Mouse (Mus musculus) ES-E14 (cell line): ENCODE measurements at regions not wholly inside any gene's neighbourhood (a gene's known extent, or its start where the extent isn't known, plus 50 kb on each side); places are given as distances from the start of the nearest gene placed in this dataset.

Source experiments
- DNase-seq: peaks from one replicate; pipeline ENCODE4 v3.0.0-alpha.2; 2013; ENCODE audit warnings: low read depth, low spot score
- H3K27ac ChIP-seq: 2 replicates; pipeline ENCODE4 v1.5.1; 2012; ENCODE audit warnings: low read depth, mild to moderate bottlenecking, low read length, moderate library complexity, mixed read lengths; ENCODE audit not compliant: poor library complexity, insufficient read depth, severe bottlenecking
- H3K36me3 ChIP-seq: 2 replicates; pipeline ENCODE4 v1.6.1; 2012; ENCODE audit warnings: mild to moderate bottlenecking, low read length, moderate library complexity, mixed read lengths; ENCODE audit not compliant: control insufficient read depth, poor library complexity, insufficient read depth, severe bottlenecking
- H3K4me1 ChIP-seq, 2 experiments: fragments of 150-350 bp in 1 of 2; sonication (generic) in 1 of 2; 2 replicates each; pipeline ENCODE4 v1.6.1; 2012; ENCODE audit warnings: low read length in 2 of 2, mild to moderate bottlenecking in 1 of 2, mixed read lengths in 1 of 2; ENCODE audit not compliant: control insufficient read depth in 2 of 2, insufficient read depth in 2 of 2, poor library complexity in 1 of 2
- H3K4me3 ChIP-seq, 2 experiments: fragments of 150-350 bp in 1 of 2; sonication (generic) in 1 of 2; 2 replicates each; pipeline ENCODE4 v1.5.1; 2012; ENCODE audit warnings: low read length in 2 of 2, low read depth in 1 of 2, mild to moderate bottlenecking in 1 of 2, mixed read lengths in 1 of 2; ENCODE audit not compliant: insufficient read depth in 1 of 2, poor library complexity in 1 of 2, severe bottlenecking in 1 of 2
- H3K9ac ChIP-seq: 2 replicates; pipeline ENCODE4 v1.6.1; 2012; ENCODE audit warnings: low read depth, mild to moderate bottlenecking, low read length, mixed read lengths; ENCODE audit not compliant: poor library complexity, insufficient read depth, severe bottlenecking
- H3K9me3 ChIP-seq: fragments of 150-350 bp; sonication (generic); 2 replicates; pipeline ENCODE4 v1.6.1; 2012; ENCODE audit warnings: low read depth, mild to moderate bottlenecking, low read length; ENCODE audit not compliant: control insufficient read depth, insufficient read depth
- CHD2 ChIP-seq: IDR thresholded peaks from 2 replicates; pipeline ENCODE4 v1.6.1; 2014; ENCODE audit warnings: mild to moderate bottlenecking, low read depth, low read length, inconsistent platforms
- HCFC1 ChIP-seq: IDR thresholded peaks from 2 replicates; pipeline ENCODE4 v1.6.1; 2012; ENCODE audit warnings: low read length, inconsistent platforms, borderline replicate concordance; ENCODE audit not compliant: insufficient read depth
- MAFK ChIP-seq: IDR thresholded peaks from 2 replicates; pipeline ENCODE4 v1.6.1; 2014; ENCODE audit warnings: mild to moderate bottlenecking, low read depth, low read length, inconsistent platforms; ENCODE audit not compliant: insufficient read depth
- ZC3H11A ChIP-seq: IDR thresholded peaks from 2 replicates; pipeline ENCODE4 v1.6.1; 2012; ENCODE audit warnings: low read depth, mild to moderate bottlenecking, inconsistent platforms, low read length, borderline replicate concordance
- ZNF384 ChIP-seq: IDR thresholded peaks from 2 replicates; pipeline ENCODE4 v1.6.1; 2012; ENCODE audit warnings: low read depth, low read length, inconsistent platforms
- in situ Hi-C, 2 experiments: fragments of 600-800 bp; cut with MboI; formaldehyde crosslinking; loops; one replicate each; pipeline ENCODE4 v1.15.1; 2025; ENCODE audit warnings: low sequenced_read_pairs in 2 of 2, inconsistent platforms in 1 of 2; ENCODE audit not compliant: unreplicated experiment in 2 of 2

DNA sequence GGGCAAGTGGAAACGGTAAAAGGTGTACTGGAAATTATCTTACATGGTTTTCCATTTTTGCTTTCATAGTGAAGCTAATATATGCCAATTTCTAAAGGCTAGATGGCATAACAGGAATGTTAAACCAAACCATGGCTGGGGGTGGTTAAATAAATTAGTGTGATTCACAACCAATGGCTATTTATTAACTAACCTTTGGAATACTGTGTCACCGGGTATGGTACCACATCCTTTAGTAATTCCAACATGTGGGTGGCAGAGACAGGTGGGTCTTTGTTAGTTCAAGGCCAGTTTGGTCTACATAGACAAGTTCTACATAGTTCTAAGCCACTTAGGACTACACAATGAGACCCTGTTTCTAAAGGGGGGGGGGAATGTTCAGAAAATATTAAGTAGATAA lies 179.8 kb upstream of the Plxnc1 start:
- Histone ChIP-seq H3K27ac (no peak overlapping the region), H3K4me1 (no peaks in the 10 kb centered on the region), H3K4me3 (no peak overlapping the region), H3K9me3 (no peaks in the 10 kb centered on the region), H3K36me3 (no peaks in the 10 kb centered on the region), H3K9ac (no peak overlapping the region)
- in situ Hi-C loops, result no loop called here
- DNase-seq, result no peak
- TF ChIP-seq ZNF384, result no peak
- TF ChIP-seq ZC3H11A, result no peak
- TF ChIP-seq CHD2, result no peak
- no peak for TF ChIP-seq HCFC1
- no peak for TF ChIP-seq MAFK

DNA sequence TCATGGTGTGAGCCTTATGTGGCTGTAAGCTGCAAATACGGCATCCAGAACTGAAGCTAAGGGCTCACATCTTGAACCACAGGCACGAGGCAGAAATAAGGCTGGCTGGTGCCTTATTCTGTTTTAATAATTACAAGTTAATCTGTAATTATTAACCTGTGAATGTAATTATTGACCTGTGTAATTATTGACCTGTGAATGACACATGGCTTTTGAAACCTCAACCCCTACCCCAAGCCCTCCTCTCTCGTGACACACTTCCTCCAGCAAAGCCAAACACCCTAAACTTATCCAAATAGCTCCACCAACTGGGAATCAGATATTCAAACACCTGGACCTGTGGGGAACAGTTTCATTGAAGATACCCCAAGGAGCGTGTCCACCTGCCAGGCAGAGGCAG lies 175.4 kb upstream of the Plxnc1 start:
- Histone ChIP-seq H3K9ac (no peak overlapping the region), H3K27ac (no peak overlapping the region), H3K9me3 (no peaks in the 10 kb centered on the region), H3K4me1 (peaks cover 0 to 3% of the 10 kb centered on the region in 2 experiments; a peak in 2 of 4 replicates), H3K4me3 (no peak overlapping the region), H3K36me3 (no peaks in the 10 kb centered on the region)
- in situ Hi-C loops, result no loop called here
- no peak for DNase-seq
- TF ChIP-seq ZNF384 (no peak), CHD2 (no peak), HCFC1 (no peak), MAFK (no peak), ZC3H11A (no peak)

DNA sequence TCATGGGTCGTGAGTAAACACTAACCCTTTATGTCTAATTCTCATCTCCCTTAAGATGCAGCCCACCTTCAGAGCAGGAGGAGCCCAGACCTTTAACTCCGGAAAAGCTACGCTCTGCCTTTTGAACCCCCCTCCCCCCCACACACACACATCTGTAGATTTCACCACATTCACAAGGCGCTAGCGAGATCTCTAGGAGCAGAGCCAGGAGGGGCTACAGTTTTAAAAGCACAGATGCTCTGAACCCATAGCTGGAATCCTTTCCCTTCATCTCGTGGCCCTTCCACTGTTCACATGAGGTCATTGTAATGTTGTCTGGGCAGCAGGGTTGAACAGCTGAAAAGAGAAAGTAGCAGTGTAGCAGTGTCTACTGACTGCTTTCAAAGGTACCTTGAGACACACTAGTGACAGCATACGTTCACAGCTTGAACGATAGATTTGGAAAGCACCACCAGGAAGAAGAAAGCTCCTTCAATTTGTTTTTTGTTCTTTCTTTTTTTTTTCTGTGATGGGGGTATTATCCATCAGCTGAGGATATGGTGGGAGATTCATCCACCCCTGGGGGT lies 174.2 kb upstream of the Plxnc1 start:
- TF ChIP-seq ZNF384 (no peak), MAFK (no peak), ZC3H11A (no peak), HCFC1 (no peak), CHD2 (no peak)
- no peak for DNase-seq
- H3K9ac ChIP-seq, result no peak overlapping the region
- no peaks in the 10 kb centered on the region for H3K36me3 ChIP-seq
- no peak overlapping the region for H3K4me3 ChIP-seq
- H3K4me1 ChIP-seq, result peaks cover 0 to 3% of the 10 kb centered on the region in 2 experiments; a peak in 2 of 4 replicates
- H3K27ac ChIP-seq, result no peak overlapping the region
- H3K9me3 ChIP-seq, result no peaks in the 10 kb centered on the region
- in situ Hi-C loops, result no loop called here

DNA sequence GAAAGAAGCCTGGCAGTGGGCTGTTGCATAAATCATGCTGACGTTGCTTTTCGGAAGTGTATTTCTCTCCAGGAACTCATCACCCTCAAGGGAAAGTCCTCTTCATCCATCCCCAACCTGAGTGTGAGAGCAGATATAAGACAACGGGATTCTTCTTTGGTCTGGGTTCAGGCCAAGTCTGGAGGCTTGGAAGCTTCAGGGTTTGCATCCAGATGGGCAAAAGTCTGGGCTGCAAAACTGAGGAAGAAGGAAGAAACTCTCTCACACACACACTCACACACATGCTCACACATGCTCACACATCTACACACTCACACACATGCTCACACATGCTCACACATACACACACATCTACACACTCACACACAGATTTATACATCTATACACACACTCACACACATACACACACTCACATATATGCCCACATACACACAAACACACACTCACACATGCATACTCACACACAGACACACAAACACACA lies 173.1 kb upstream of the Plxnc1 start:
- Histone ChIP-seq H3K27ac (no peak overlapping the region), H3K36me3 (no peaks in the 10 kb centered on the region), H3K4me3 (no peak overlapping the region), H3K9ac (no peak overlapping the region), H3K9me3 (no peaks in the 10 kb centered on the region), H3K4me1 (peaks cover 0 to 3% of the 10 kb centered on the region in 2 experiments; a peak in 2 of 4 replicates)
- in situ Hi-C loops, result no loop called here
- DNase-seq, result no peak
- no peak for TF ChIP-seq HCFC1
- TF ChIP-seq MAFK, result no peak
- TF ChIP-seq ZC3H11A, result no peak
- no peak for TF ChIP-seq CHD2
- TF ChIP-seq ZNF384, result no peak
